Mouse (Mus musculus): ENCODE measurements at regions not wholly inside any gene's neighbourhood (a gene's known extent, or its start where the extent isn't known, plus 50 kb on each side); places are given as distances from the start of the nearest gene placed in this dataset.
A peak's percentile ranks its signal among the peaks of the same experiment; 100 is the strongest.

DNA sequence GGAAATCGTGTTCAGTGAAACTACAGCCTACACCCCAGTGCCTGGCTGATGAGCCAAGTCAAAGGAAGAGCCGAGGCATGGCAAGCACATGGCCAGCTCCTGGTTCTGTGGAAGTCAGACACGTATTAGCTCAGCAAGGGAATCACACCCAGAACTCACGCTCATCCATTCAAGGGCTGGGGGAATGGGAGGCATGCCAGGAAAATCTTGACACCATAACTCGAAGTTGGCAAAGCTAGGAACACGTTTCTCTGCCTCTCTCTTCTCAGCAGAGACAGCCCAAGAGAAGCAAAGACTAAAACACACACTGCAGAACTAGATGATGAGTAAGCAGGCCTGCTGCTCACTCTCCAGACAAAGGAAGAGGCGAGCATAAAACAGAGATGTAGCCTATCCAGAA, 53.5 kb upstream of the Ypel5 start:
- no peak for DNase-seq

GRCm38 (mm10) chr17:72781786-72782185, 54.5 kb upstream of the Ypel5 start:
- DNase-seq, result peak; percentile 63

DNA sequence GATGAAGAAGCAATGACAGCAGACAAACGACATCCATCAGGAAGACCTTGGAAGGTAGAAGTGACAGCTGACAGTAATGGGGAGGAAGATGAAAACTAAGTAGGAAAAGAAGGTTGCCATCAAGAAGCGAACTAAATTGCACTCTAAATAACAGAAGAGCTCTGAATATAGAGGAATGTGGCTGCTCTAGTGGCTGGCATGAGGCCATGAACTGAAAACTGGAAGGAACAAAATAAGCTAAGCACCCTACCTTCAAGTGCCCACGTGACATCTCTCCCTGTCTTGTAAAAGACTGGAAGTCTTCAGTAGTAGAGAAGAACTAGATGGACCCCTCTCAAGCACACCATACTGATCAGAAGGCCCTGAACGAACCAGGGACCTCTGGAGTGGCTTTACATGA, 68.0 kb upstream of the Ypel5 start:
- no peak for DNase-seq

GRCm38 (mm10) chr17:72760937-72761336, 75.3 kb upstream of the Ypel5 start:
- no peak for DNase-seq

DNA sequence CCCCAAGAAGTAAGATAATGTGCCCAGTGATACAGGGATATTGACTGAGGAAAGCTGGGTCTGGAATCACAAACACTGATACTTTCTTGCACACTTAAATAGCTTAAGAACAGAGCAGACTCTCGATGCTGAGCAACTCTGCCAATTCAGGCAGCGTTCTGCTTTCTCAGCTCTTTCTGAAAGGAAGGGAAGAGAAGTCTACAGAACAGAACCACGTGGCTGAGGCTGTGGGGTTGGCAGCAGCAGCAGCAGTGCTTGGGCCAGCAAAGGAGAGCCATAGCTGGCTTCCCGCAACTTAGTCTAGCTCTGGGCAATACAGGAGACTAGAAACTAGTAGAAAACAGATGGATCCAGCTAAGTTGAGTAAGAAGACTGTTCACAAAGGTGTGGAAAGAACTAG, 89.8 kb upstream of the Ypel5 start:
- DNase-seq, result no peak

- no peak for DNase-seq
Measured at GRCm38 (mm10) chr17:72733006-72733405, 103.2 kb upstream of the Ypel5 start.

DNA sequence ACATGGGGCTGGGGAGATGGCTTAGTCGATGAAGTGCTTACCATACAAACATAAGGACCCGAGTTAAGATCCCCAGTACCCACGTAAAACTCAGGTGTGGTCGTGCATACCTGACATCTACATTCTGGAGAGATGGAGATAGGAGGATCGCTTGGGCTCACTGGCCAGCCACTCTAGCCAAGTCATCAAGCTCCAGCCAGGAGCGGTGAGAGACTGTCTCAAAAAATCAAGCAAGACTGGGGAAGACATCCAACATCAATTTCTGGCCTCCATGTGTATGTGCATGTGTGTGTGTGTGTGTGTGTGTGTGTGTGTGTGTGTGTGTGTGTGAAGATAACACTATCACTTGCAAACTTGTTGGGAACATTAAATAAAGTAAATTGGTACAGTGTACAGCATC, 104.6 kb upstream of the Ypel5 start:
- DNase-seq, result no peak

DNA sequence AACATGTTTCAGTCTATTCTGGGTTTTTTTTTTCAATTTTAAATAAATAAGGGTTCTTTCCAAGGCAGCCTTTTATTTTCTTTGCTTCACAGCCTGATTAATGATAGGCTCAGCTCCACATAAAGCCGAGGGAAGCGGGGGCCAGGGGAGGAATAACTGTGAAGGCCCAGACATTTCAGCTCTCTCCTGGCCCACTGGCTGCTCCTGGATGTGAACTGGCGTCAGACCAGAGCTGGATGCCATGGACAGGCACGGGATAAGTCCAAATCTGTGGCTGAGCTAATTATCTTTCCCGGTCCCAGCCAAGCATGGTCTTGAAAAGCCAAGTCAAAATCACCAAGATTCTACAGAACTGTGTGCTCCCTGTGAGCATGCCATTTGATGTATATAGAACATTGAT, 105.1 kb upstream of the Ypel5 start:
- no peak for DNase-seq

- DNase-seq, result no peak
Measured at GRCm38 (mm10) chr17:72720753-72721152, 115.5 kb upstream of the Ypel5 start.

DNA sequence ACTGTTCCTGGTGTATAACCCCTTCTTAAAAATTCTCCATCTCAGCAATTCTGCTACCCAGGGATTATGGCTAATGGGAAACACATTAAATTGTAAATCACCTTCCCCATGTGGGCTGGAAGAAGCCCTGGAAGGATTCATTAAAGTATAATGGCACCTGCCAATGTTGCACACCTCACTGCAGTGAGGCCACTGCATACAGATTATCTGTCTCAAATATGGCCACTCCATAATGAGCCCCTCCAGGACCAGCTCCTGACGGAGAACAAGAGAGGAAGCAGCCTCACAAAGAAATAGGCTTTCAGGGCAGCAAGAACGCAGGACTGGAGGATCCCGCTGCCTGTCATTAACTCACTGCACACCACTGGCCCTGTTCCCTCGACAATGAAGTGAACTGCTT, 115.2 kb upstream of the Alk start:
- no peak for DNase-seq

DNA sequence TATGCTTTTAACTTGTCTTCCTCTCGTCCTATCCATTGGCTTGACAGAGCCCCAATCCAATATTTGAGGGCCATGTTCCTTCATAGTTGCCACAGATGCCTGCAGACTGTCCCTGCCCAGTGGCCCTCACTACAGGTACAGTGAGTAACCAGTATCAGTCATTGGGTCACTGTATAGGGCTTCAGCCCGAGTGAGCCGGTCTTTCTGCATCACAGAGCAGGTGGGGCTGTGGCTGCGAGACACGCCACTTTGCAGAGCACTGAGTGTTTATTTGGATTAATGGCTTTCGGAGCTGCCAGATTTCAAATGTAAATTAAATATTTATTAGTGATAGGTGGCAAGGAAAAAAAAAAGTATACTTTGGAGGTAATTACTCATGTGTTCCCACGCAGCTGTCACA, 87.2 kb upstream of the Alk start:
- no peak for DNase-seq

- DNase-seq, result no peak
Measured at GRCm38 (mm10) chr17:72689606-72690005, 85.2 kb upstream of the Alk start.

GRCm38 (mm10) chr17:72688800-72689199, 84.4 kb upstream of the Alk start:
- DNase-seq, result no peak

DNA sequence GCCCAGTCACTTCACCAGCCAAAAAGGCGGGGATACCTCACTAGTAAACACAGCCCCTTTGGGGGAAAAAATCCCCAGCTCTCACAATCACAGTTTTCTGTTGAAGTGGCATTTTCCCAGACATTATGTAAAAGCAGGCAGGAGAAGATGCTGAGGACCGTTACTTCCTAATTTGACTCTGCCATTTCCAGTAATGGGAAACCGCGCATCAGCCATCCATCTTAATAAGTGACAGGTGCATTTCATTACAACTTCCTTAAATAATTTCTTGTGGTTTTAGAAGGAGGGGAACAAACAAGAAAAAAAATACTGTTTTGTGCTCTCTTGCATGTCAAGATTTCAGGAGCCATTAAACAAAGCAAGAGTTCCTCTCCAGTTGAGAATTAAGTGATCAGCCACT, 70.2 kb upstream of the Alk start:
- no peak for DNase-seq

DNA sequence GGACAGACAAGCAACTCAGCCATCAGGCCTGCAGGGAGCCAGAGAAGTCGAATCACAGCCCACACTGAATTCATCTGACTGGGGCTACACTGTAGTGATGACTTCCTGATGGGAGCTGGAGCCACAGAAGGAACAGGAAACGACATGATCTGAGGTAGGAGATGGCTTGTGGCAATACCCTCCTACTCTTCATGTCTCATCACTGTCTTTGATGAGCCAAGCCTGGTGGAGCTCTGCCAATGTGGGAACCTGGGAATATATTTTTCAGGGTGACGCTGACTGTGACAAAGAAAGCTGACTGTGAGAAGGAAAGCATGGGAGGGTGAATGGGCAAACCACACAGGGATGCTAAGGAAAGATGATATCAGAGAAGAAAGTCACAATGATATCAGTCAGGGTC, 67.6 kb upstream of the Alk start:
- DNase-seq, result peak; percentile 36

DNA sequence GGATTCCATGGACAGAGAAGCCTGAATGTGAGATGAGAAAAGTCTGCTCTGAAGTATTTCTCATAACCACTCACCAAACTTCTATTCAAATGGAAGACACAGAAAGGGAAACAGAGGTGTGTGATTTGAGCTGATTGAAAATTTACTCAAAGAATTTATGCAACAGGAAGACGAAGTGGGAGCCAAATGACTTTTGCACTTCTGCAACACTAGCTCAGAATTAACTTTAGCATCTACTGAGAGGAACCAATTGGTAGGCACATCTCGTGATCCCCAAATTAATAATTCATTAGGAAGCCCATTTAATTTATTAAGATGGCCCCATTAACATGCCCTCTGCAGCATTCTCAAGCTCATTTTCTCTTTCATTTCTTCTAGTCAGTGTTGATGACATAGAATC, 62.5 kb upstream of the Alk start:
- DNase-seq, result no peak

DNA sequence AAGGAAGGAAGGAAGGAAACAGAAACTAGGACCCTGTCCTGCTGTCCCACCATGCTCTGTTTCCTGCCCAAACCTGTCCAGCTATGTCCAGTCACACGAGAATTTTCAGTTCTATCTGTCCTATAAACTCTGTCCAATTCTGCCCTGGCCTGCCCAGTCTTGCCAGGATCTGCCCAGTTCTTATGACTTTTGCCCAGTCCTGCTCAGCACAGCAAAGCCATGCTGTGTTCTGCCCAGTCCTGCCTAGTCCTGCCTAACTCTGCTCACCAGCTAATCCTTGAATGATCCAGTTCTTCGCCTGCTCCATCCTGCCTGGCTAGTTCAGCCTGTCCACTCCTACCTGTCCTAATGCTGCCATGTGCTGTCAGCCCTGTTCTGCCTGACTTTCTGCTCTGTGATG, 57.3 kb upstream of the Alk start:
- no peak for DNase-seq

DNA sequence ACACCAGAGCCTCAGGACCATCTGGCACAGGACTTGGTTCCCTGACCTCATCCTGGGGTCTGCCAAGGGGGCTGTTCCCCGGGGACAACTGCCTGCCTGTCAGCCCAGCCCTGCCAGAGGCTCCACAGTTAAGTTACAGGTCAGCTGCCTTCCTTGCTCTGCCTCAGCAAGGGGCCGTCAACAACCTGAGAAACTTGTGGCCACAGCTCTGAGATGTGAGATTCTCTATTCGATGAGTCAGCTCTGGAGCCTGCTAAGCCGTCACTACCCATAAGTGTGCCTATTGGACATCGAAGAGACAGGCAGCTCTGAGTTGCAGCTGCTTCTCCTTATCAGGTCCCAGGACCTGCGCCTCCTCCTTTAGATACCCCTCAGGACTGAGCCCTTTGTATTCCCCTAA, 54.3 kb upstream of the Alk start:
- DNase-seq, result no peak

GRCm38 (mm10) chr17:72657826-72658225, 53.4 kb upstream of the Alk start:
- no peak for DNase-seq

All from right cerebral cortex, postnatal 25 days (tissue).